Mouse (Mus musculus) liver, embryonic 16.5 days (tissue): ENCODE measurements around the gene D130040H23Rik. TPM values are rescaled to one million over a fixed set of nuclear protein-coding genes. Genes with fewer than 3 reads are reported as not detected.

ENCODE experiments used
- polyA plus RNA-seq: library from polyadenylated mRNA; unstranded; fragments of >200 nt; fragmentation: Nextera tagmentation; extraction: Ambion mirVana; gene quantifications from 2 replicates; pipeline ENCODE4 v1.2.1, GENCODE M21; 2015

D130040H23Rik gene
- polyA plus RNA-seq, 1 experiment from 2014 or later, result 0.67 TPM

Other genes starting within 250 kb of the D130040H23Rik start
- gene Zfp930, start 62.0 kb upstream of the D130040H23Rik start, polyA plus RNA-seq, result 6.2 and 6.8 TPM in 2 replicates
- not detected in 2 replicates for gene Gm9495, start 182.5 kb downstream of the D130040H23Rik start, polyA plus RNA-seq